Mouse (Mus musculus) intestine, embryonic 15.5 days (tissue): ENCODE measurements around the gene Ngef. TPM values are rescaled to one million over a fixed set of nuclear protein-coding genes. Genes with fewer than 3 reads are reported as not detected.

Experiments used
- ATAC-seq: fragments of 200-750 bp; cut with Nextera tagmentation; 2 replicates; pipeline ENCODE4 v1.8.0; 2017; ENCODE audit warnings: moderate TSS enrichment, moderate library complexity
- H3K27ac ChIP-seq: fragments of 300-500 bp; sonication (generic); 2 replicates; pipeline ENCODE4 v1.5.1; 2015; ENCODE audit warnings: mild to moderate bottlenecking, inconsistent platforms
- H3K27me3 ChIP-seq: fragments of 300-500 bp; sonication (generic); replicated peaks from 2 replicates; pipeline ENCODE4 v1.6.1; 2015; ENCODE audit warnings: inconsistent platforms
- H3K36me3 ChIP-seq: fragments of 300-500 bp; sonication (generic); 2 replicates; pipeline ENCODE4 v1.6.1; 2015; ENCODE audit warnings: inconsistent platforms
- H3K4me1 ChIP-seq: fragments of 300-500 bp; sonication (generic); replicated peaks from 2 replicates; pipeline ENCODE4 v1.6.1; 2015; ENCODE audit warnings: inconsistent platforms
- H3K4me2 ChIP-seq: fragments of 300-500 bp; sonication (generic); replicated peaks from 2 replicates; pipeline ENCODE4 v1.6.1; 2015; ENCODE audit warnings: mild to moderate bottlenecking, inconsistent platforms
- H3K4me3 ChIP-seq: fragments of 300-500 bp; sonication (generic); replicated peaks from 2 replicates; pipeline ENCODE4 v1.5.1; 2015; ENCODE audit warnings: inconsistent platforms
- H3K9ac ChIP-seq: fragments of 300-500 bp; sonication (generic); 2 replicates; pipeline ENCODE4 v1.6.1; 2015; ENCODE audit warnings: inconsistent platforms
- H3K9me3 ChIP-seq: fragments of 300-500 bp; sonication (generic); 2 replicates; pipeline ENCODE4 v1.6.1; 2016; ENCODE audit warnings: inconsistent platforms
- WGBS: fragments of 180-500 bp; shearing (Covaris S2); methylation state at CpG from one replicate; pipeline ENCODE4 v1.1.7; 2015; 5-methylcytosine and 5-hydroxymethylcytosine counted together
- polyA plus RNA-seq: library from polyadenylated mRNA; unstranded; fragments of >200 nt; fragmentation: Nextera tagmentation; extraction: Ambion mirVana; gene quantifications from 2 replicates; pipeline ENCODE4 v1.2.1, GENCODE M21; 2015

Ngef gene
- polyA plus RNA-seq, 1 experiment from 2014 or later: 17.9 TPM

DNA sequence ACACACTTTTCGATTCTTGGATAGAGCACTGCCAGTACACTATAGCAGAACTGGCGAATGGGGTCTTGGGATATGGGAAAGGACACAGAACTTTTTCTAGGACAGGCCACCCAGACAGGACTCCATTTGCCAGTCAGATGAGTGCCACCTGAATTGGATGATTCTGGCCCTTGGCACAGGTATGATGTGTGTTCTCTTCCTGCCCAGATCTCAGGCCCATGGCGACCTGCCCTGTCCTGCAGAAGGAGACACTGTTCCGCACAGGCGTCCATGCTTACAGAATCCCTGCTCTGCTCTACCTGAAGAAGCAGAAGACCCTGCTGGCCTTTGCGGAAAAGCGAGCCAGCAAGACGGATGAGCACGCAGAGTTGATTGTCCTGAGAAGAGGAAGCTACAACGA, 21.0 kb upstream of the Ngef start:
- ATAC-seq: no peak
- H3K9ac ChIP-seq: no peak overlapping the region
- no peaks in the 10 kb centered on the region for H3K36me3 ChIP-seq
- no peak overlapping the region for H3K4me3 ChIP-seq
- H3K9me3 ChIP-seq: no peaks in the 10 kb centered on the region
- H3K4me2 ChIP-seq: no peak overlapping the region
- no peaks in the 10 kb centered on the region for H3K27me3 ChIP-seq
- H3K27ac ChIP-seq: no peak overlapping the region
- no peaks in the 10 kb centered on the region for H3K4me1 ChIP-seq
- 91% methylated on average over 10 of the region's 10 CpGs for WGBS

DNA sequence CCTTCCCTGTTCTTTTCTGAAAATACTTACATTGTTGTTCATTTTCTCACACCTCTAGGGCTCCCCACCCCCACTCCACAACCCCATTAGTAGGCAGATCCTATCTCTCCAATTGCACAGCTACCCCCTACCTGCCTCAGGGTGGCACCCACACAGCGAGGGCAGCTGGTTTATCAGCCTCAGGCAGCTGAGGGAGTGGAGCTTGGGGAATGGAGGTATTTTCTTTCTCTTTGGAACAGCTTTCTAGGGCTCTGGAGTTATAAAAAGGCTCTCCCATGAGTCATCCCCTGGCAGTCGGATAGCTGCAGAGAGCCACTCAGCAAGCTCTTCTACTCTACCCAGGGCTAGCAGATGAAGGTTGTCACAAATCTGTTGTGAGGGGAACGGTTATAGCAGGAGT, 20.6 kb upstream of the Ngef start:
- no peaks in the 10 kb centered on the region for H3K9me3 ChIP-seq
- 61% methylated on average over 3 of the region's 3 CpGs for WGBS
- no peak overlapping the region for H3K4me3 ChIP-seq
- no peaks in the 10 kb centered on the region for H3K36me3 ChIP-seq
- ATAC-seq: no peak; the same call in 1 of the 2 replicates
- no peak overlapping the region for H3K27ac ChIP-seq
- no peak overlapping the region for H3K9ac ChIP-seq
- H3K4me1 ChIP-seq: no peaks in the 10 kb centered on the region
- no peak overlapping the region for H3K4me2 ChIP-seq
- no peaks in the 10 kb centered on the region for H3K27me3 ChIP-seq

DNA sequence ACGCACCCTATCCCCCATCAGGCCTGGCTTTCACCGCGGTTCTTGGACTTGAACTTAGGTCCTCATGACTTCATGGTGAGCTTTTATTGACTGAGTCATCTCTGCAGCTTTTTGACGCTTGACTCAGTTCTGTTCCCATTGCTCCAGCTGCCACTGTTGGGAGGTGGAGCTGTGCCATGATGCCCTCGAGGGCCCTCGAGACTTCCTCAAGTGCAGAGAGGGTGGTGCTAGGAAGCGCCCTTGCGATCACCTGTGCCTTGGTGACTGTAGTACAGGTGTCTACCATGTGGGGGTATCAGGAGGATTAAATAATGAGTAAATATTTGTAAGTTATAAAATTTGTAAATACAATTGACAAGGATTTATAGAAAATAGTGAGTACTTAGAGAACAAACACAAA, 16.3 kb upstream of the Ngef start:
- WGBS: 87% methylated on average over 8 of the region's 8 CpGs
- Histone ChIP-seq H3K9me3 (no peaks in the 10 kb centered on the region), H3K9ac (no peak overlapping the region)

DNA sequence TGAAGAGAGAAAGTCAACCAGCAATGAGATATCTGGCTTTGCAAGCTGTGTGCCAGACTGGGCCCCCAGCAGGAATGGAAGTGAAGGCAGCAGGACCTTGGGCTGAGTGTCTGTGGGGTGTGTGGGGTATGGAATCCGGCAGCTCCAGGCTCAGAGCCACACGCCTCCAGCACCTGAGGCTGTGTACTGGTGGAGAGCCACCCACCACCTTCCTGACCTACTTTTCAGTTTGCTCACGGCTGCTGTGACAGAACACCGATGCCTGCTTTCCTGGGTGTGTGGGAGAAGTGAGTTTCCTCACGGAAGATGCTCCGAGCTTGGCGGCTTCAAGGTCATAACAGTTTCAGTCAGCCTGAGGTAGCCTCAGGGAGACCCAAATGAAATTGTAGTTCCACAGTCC, 15.5 kb upstream of the Ngef start:
- H3K9ac ChIP-seq: no peak overlapping the region
- H3K36me3 ChIP-seq: no peaks in the 10 kb centered on the region
- ATAC-seq: no peak
- no peak overlapping the region for H3K27ac ChIP-seq
- 86% methylated on average over 7 of the region's 7 CpGs for WGBS
- no peaks in the 10 kb centered on the region for H3K4me1 ChIP-seq
- H3K9me3 ChIP-seq: no peaks in the 10 kb centered on the region
- no peak overlapping the region for H3K4me3 ChIP-seq
- no peak overlapping the region for H3K4me2 ChIP-seq
- H3K27me3 ChIP-seq: no peaks in the 10 kb centered on the region

More for the DNA sequence above, 16.3 kb upstream of the Ngef start:
- no peak overlapping the region for H3K4me2 ChIP-seq
- no peak overlapping the region for H3K4me3 ChIP-seq
- no peak overlapping the region for H3K27ac ChIP-seq
- no peak for ATAC-seq
- H3K36me3 ChIP-seq: no peaks in the 10 kb centered on the region
- no peaks in the 10 kb centered on the region for H3K4me1 ChIP-seq
- no peaks in the 10 kb centered on the region for H3K27me3 ChIP-seq

DNA sequence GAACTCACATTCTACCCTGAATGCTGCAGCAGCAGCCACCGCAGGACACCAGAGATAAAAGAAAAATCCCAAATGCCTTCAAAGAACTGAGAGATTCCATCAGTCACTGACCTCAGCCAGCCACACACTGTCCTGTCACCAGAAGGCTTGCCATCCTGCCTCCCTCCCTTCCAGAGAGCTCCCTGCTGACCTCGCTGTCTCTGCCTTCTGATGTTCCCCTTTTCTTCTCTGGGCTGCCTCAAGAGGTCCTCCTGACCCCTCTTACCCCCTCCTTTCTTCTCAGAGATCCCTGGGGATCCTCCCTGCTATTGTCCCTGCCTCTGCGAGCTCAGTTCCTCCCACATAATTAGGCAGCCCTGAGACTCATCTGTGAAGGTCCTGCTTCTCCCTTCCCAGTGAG, 7.2 kb upstream of the Ngef start:
- H3K4me3 ChIP-seq: no peak overlapping the region
- no peaks in the 10 kb centered on the region for H3K36me3 ChIP-seq
- no peak for ATAC-seq
- no peak overlapping the region for H3K4me2 ChIP-seq
- no peak overlapping the region for H3K27ac ChIP-seq
- 36% methylated on average over 3 of the region's 3 CpGs for WGBS
- no peaks in the 10 kb centered on the region; the same call in 1 of the 2 replicates for H3K27me3 ChIP-seq
- H3K4me1 ChIP-seq: 0 out of 2 replicates have a peak, but pooled peaks cover 5% of the 10 kb centered on the region
- H3K9me3 ChIP-seq: no peaks in the 10 kb centered on the region
- no peak overlapping the region for H3K9ac ChIP-seq

DNA sequence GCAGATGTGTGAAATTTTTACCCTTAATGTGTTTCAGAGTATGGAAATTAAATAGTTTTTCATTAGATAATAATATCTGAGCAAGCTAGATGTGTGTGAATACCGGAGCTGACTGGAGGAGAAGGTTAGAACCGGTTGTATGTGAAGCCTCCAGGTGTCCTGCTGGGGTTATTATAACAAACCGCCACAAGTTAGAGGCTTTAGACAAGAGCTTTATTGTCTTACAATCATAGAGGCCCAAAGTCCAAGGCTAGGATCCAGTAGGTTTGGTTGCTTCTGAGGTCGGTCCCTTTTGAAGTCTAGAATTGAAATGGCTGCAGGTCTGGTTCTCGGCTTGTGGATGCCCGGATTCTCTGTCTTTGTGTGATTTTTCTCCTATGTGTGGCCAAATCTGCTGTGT, 5.3 kb upstream of the Ngef start:
- WGBS: 65% methylated on average over 6 of the region's 6 CpGs

DNA sequence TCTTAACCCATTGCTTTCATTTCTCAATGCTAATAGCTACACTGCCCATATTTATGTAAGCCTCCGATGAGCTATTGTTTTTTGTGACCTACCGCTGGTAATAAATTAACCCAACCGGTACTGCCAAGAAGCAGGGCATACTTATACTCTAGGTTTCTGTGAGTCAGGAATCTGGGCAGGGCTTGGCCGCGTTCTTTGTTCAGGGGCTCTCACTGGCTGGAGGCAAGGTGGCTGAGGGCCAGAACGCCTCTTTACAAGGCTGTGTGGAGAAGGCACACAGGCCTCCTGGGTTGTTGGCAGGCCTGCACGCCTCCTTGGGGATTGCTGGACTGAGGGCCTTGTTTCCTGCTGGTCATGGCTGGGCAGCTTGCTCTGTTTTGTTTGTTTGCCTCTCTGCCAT, 1.1 kb upstream of the Ngef start:
- H3K9ac ChIP-seq: no peak overlapping the region
- H3K27ac ChIP-seq: peak overlapping the region; percentile 92
- H3K36me3 ChIP-seq: no peaks in the 10 kb centered on the region
- no peaks in the 10 kb centered on the region for H3K9me3 ChIP-seq
- peaks cover 6% of the 10 kb centered on the region; the same call in 1 of the 2 replicates for H3K4me1 ChIP-seq
- ATAC-seq: peak; percentile 81
- WGBS: 34% methylated on average over 7 of the region's 7 CpGs
- H3K27me3 ChIP-seq: no peaks in the 10 kb centered on the region
- peak overlapping the region; percentile 49 for H3K4me2 ChIP-seq
- H3K4me3 ChIP-seq: 0 out of 2 replicates have a peak overlapping the region, but pooled peaks have one; percentile 7

More for the DNA sequence above, 5.3 kb upstream of the Ngef start:
- Histone ChIP-seq H3K4me1 (peaks cover 11% of the 10 kb centered on the region; the same call in 1 of the 2 replicates), H3K27me3 (no peaks in the 10 kb centered on the region; the same call in 1 of the 2 replicates), H3K27ac (peak overlapping the region; percentile 63; the same call in 1 of the 2 replicates), H3K4me3 (no peak overlapping the region), H3K4me2 (0 out of 2 replicates have a peak overlapping the region, but pooled peaks have one; percentile 9), H3K9ac (no peak overlapping the region), H3K36me3 (no peaks in the 10 kb centered on the region), H3K9me3 (no peaks in the 10 kb centered on the region)
- peak; percentile 79 for ATAC-seq

DNA sequence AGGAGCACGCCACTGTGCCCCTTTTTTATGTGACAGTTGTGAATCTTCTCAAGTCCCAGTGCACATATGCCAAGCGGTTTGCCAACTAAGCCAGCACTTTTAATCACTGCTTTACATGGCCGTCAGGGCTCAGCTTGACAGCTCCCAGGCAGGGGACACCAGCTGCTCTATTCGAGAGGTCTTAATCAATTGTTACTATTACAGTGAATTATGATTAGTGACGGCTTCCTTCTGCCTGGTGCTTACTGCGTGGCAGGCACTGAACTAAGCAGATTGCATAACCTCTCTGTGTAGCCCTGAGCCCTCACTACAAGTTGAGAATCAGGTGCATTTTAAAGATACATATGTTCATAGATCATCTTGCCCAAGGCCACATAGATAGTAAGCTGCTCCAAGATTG, 683 bp upstream of the Ngef start:
- 39% methylated on average over 6 of the region's 6 CpGs for WGBS
- H3K9me3 ChIP-seq: no peaks in the 10 kb centered on the region
- peak overlapping the region; percentile 7; the same call in 1 of the 2 replicates for H3K4me3 ChIP-seq
- H3K9ac ChIP-seq: 0 out of 2 replicates have a peak overlapping the region, but pooled peaks have one; percentile 11
- no peaks in the 10 kb centered on the region for H3K27me3 ChIP-seq
- peak overlapping the region; percentile 49 for H3K4me2 ChIP-seq
- ATAC-seq: peak; percentile 48
- peak overlapping the region; percentile 92 for H3K27ac ChIP-seq
- H3K4me1 ChIP-seq: peaks cover 6% of the 10 kb centered on the region; the same call in 1 of the 2 replicates
- no peaks in the 10 kb centered on the region for H3K36me3 ChIP-seq

DNA sequence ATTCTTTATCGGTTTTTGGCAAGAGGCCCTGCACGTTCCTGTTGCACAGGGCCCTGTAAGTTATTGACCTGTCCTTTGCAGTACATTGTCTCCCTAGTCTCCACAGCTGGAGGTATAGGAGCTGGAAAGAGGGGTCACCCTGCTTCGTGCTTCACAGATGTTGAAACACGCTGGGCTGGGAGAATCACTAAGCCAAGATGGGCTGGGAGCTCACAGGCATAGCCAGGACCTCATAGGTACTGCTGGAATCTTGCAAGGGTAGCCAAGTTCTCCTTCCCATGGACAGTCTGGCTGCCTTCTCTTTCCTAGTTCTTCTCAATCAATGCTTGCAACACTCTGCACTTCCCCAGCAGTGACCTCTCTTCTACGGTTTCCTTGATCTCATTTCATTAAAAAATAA, 409 bp downstream of the Ngef start:
- WGBS: 50% methylated on average over 5 of the region's 5 CpGs
- peak overlapping the region; percentile 33 for H3K4me3 ChIP-seq
- peak overlapping the region; percentile 50 for H3K4me2 ChIP-seq
- no peaks in the 10 kb centered on the region for H3K9me3 ChIP-seq
- peaks cover 6% of the 10 kb centered on the region; the same call in 1 of the 2 replicates for H3K4me1 ChIP-seq
- peak overlapping the region; percentile 37; the same call in 1 of the 2 replicates for H3K9ac ChIP-seq
- H3K27me3 ChIP-seq: no peaks in the 10 kb centered on the region
- ATAC-seq: peak; percentile 26
- H3K36me3 ChIP-seq: no peaks in the 10 kb centered on the region
- H3K27ac ChIP-seq: peak overlapping the region; percentile 92

DNA sequence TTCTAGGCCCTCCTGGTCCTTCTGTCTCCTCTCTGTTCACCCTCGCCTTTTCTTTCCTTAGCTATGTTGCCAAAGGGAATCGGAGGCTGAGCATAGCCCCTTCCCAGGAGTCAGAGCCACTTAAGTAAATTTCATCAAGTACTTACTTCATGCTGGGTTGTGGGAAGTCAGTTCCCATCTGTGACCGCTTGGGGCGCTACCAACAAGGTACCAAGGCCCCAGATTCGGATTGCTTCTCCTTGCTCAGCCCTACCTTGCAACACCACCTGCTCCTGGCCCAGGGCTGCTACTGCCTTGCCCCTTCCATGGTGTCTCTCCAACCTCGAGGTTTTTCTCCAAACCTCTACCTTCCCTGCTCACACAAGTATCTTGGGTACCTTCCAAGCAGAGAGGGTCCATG, 5.3 kb downstream of the Ngef start:
- H3K4me3 ChIP-seq: no peak overlapping the region
- no peak for ATAC-seq
- H3K36me3 ChIP-seq: no peaks in the 10 kb centered on the region
- no peak overlapping the region for H3K4me2 ChIP-seq
- H3K27ac ChIP-seq: no peak overlapping the region
- no peaks in the 10 kb centered on the region for H3K4me1 ChIP-seq
- no peaks in the 10 kb centered on the region for H3K27me3 ChIP-seq
- no peak overlapping the region for H3K9ac ChIP-seq
- WGBS: 45% methylated on average over 6 of the region's 6 CpGs
- no peaks in the 10 kb centered on the region for H3K9me3 ChIP-seq

DNA sequence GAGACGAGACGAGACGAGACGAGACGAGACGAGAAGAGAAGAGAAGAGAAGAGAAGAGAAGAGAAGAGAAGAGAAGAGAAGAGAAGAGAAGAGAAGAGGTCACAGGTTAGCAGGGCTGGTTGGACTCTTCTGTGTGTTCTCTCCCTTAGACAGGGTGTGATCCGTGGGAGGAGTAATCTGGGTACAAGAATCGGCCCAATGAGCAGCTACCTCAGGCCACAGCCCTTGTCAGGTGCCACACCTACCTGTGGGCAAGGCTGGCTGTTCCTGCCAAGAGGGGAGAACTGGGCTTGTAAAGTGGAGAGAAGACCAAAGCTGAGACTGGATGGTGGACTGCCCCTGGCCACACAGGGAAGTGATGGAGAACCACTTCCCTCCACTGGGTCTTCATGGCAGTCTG, 7.9 kb downstream of the Ngef start:
- ATAC-seq: peak; percentile 66
- Histone ChIP-seq H3K9me3 (no peaks in the 10 kb centered on the region), H3K4me2 (no peak overlapping the region), H3K27me3 (no peaks in the 10 kb centered on the region), H3K4me1 (no peaks in the 10 kb centered on the region), H3K9ac (no peak overlapping the region), H3K27ac (no peak overlapping the region), H3K4me3 (no peak overlapping the region), H3K36me3 (no peaks in the 10 kb centered on the region)
- 73% methylated on average over 8 of the region's 8 CpGs for WGBS

DNA sequence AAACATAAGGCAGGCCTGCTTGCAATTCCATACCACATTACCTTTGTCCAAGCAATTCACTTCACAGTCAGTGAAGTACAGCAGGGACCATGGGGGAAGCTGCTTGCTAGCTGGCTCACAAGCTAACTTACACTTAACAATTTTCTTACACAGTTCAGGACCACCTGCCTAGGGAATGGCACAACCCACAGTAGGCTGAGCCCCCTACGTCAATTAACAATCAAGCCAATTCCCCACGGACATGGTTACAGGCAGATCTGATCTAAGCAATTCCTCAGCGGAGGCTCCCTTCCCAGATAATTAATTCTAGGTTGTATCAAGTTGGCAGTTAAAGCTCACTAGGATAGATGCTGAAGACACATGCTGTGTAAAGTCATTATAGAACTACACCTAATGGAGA, 10.7 kb downstream of the Ngef start:
- H3K36me3 ChIP-seq: no peaks in the 10 kb centered on the region
- no peak overlapping the region for H3K9ac ChIP-seq
- H3K4me3 ChIP-seq: no peak overlapping the region
- no peaks in the 10 kb centered on the region for H3K9me3 ChIP-seq
- no peak overlapping the region for H3K27ac ChIP-seq
- 85% methylated on average over 3 of the region's 3 CpGs for WGBS
- no peaks in the 10 kb centered on the region for H3K27me3 ChIP-seq
- no peaks in the 10 kb centered on the region for H3K4me1 ChIP-seq
- no peak for ATAC-seq
- H3K4me2 ChIP-seq: no peak overlapping the region

DNA sequence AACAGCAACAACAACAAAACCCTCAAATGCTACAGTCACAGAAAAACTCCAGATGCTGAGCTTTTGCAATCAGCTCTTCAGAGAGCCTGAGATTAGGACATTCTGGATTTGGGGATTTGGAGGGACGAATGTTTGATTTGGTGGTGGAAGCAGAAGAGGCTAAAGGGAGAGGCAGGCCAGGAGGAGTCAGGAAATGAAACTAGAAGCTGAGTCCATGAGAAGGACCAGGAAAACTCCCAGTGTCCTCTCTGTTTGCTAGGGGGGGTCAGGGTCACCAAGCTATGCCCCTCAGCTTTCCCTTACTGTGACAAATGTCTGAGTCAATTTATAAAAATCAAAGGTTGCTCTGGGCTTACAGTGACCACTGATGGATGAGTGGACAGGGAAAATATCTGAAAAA, 20.1 kb downstream of the Ngef start:
- Histone ChIP-seq H3K4me3 (no peak overlapping the region), H3K4me2 (no peak overlapping the region), H3K27ac (no peak overlapping the region), H3K4me1 (0 out of 2 replicates have a peak, but pooled peaks cover 9% of the 10 kb centered on the region), H3K36me3 (no peaks in the 10 kb centered on the region), H3K9ac (no peak overlapping the region), H3K9me3 (no peaks in the 10 kb centered on the region), H3K27me3 (no peaks in the 10 kb centered on the region)
- no peak for ATAC-seq
- 70% methylated on average over 1 of the region's 1 CpGs for WGBS
